Mouse (Mus musculus) brain, embryonic 18.5 days (tissue): ENCODE measurements at regions not wholly inside any gene's neighbourhood (a gene's known extent, or its start where the extent isn't known, plus 50 kb on each side); places are given as distances from the start of the nearest gene placed in this dataset.

ENCODE experiments used
- DNase-seq: peaks from one replicate; pipeline ENCODE4 v3.0.0-alpha.2; 2012; ENCODE audit warnings: low read depth, low spot score

DNA sequence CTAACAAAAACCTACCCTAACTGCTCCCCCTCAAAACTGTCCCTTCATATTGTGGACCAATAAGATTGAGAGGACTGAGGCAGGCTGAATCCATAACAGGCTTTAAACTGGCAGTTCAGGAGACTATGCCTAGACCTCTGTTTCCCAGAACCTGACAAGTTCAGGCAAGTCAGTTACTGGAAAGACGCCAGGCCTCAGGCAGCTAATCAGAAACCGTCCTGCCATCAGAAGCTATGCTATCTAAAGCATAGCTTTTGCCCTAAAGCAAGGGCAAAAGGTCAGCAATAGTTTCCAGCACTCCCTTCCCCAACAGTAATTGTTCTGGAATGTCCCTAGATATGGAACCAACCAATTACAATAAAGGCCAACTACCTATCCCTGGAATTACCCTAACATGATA is 273.0 kb downstream of the Bche start:
- DNase-seq: no peak

- DNase-seq: no peak
These were observed 273.9 kb downstream of the Bche start for GRCm38 (mm10) chr3:73434331-73434730.

DNA sequence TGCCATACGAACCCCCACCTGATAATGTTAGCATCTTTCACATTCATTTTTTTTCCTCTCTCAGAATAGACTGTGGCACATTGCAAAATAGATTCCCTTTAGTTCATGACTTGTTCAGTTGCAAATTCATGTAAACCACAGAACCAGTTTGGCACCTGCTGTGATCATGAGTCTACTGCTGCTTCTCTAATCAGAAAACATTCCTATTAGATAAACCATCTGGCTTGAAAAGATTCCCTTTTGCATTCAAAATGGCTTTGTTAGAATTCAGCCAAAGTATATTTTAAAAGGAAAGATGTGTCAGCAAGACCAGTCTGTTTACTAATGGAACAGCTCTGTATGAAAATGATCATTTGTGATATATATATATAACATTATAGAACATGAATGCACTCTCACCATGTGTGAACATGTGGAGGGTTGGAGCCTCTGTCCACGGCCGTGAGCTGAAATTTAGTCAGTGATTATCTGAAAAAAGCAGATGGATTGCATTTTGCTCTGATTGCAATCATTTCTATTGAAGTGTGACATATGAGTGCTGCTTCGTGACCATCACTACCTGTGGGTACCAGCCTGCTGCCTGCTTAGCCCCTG is 298.2 kb downstream of the Bche start:
- DNase-seq: no peak

GRCm38 (mm10) chr3:73401395-73401794 is 306.8 kb downstream of the Bche start:
- no peak for DNase-seq

DNA sequence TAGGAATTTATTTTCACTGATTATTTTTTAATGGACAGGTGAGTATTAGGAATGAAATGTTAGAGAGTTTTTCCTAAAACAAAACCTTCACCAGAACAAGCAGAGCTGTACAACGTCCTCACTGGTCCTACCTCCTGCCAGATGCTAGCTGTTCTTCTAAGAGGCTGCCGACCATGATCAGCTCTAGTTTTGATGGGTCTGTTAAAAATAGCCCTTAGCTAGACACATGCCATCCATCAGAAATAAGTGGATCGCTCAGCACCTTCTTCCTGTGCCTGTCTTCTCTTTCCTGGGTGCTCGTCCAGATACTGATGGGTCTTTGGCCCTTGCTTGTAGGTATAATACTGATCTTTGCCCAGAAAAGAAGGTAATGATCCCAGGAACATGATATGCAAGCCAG is 312.4 kb downstream of the Bche start:
- no peak for DNase-seq

DNA sequence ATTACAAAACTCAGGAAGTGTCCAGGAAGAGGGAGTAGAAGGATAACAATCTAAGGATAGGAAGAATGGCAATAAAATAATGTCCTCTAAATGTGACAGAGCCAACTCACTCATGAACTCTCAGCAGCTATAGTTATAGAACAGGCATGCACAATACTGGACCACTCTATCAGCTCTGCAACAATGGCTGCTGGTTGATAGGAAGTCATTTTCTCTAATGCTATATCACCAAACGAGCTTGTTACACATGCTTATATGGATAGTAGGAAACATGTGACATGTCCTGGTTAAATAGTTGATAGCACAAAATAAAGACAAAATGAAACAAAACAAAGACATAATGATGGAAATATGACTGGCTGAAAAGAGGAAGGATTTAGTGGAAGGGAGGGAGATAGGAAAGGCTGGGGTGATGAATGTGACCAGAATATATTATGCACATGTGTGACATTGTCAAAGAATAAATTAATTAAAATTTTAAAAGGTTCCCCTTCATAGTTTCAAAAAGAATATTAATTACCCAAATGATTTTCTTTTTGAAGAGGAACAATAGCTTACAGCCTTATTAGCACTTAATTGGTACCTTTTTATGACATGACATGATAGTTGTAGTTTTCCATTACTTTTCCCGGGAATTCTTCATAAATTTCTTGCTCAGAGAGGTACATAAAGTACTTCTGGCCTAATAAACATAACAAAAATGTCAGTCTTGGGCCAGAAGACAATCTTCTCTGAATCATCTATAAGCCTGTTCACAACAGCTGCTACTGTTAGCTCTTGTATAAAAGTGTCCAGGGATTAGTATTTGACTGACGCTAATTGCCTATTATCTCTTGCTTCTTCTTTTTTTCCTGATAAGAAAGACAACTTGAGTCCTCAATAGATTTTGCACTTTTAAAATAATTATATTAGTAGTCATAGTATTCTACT is 318.2 kb downstream of the Bche start:
- DNase-seq: no peak

DNA sequence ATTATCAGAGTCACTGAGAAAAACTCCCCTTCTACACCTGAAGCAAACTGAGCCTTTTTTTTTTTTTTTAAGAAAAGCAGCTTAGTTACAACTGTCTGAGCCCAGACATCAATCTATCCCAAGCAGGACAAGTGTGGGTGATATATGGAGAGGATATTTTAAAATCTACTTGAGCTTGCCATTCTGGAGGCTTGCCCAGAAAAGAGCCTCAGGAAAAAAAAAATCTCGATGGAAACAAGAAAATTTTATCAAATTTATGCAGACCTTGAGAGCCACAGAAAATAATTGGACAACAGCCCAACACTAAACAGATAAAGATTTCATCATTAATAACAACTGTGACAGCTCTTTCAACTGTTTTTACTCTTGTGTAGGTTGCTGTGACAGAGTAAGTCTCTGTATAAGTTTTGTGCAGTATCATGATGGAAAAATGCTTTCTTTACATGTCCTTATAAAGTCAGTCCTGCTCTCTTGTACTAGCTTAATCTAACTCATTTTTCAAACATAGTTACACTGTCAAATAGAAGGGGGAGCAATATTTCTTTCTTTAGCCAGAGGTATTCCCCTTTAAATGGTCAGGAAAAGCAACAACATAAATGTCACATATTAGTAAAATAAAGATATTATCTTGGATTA is 297.4 kb upstream of the Slitrk3 start:
- DNase-seq: no peak

GRCm38 (mm10) chr3:73343199-73343598 is 285.6 kb upstream of the Slitrk3 start:
- DNase-seq: peak; percentile 36

DNA sequence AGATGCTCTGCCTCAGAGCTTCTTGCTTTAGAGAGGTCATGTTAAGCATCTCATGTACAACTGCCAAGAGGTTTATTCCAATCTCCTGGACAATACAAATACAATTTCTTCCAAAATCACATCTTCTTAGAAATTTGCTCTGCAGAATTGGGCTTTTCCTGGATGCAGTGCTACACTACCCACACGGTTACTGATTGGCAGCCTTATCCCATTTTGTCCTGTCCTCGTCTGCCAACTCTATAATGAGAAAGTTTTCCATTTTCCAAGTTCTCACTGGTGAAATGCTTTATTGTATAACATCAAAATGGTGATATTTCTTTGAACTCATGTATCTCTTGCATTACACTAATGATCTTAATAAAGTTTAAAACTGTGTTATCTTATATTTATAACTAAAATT is 282.1 kb upstream of the Slitrk3 start:
- DNase-seq: no peak

DNA sequence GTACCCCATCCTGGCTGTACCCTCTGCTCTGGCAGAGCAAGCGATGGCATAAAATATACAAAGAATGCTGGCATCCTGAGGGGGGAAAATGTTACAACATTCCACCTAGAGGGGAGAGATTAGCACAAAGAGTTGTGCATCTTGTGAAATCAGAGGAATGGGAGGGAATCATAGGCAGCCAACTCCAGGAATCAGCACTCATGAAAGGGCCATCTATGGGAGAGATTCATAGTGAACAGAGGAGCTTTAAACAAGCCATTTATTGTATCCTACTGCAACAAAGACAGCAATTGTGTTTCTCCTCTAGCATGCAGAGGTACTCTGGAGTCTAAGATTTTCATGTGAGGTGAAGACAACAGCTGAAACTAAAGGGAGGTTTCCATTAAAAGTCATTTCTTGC is 265.6 kb upstream of the Slitrk3 start:
- DNase-seq: no peak
